Mouse (Mus musculus): ENCODE results near the gene Artn.
A peak's percentile ranks its signal among the peaks of the same experiment; 100 is the strongest.

The Artn gene

GRCm38 (mm10) chr4:117887920-117888319, 41.6 kb downstream of the Artn start:
- DNase-seq, result no peak

GRCm38 (mm10) chr4:117887133-117887532, 42.4 kb downstream of the Artn start, which contains the start of gene Atp6v0b:
Gene Atp6v0b (minus strand): TSS chr4:117887333.
- peak; percentile 94 for DNase-seq

- DNase-seq, result peak; percentile 37
Measured at GRCm38 (mm10) chr4:117886644-117887043, 42.9 kb downstream of the Artn start.

- no peak for DNase-seq
Measured at GRCm38 (mm10) chr4:117885994-117886393, 43.6 kb downstream of the Artn start.

GRCm38 (mm10) chr4:117885093-117885492, 44.5 kb downstream of the Artn start:
- no peak for DNase-seq

- DNase-seq, result no peak
Measured at GRCm38 (mm10) chr4:117884146-117884545, 45.4 kb downstream of the Artn start.

- DNase-seq, result no peak
Measured at GRCm38 (mm10) chr4:117882701-117883691, 46.6 kb downstream of the Artn start, which contains the start of gene B4galt2. Gene B4galt2 (minus strand): TSS chr4:117883487.

- no peak for DNase-seq
Measured at GRCm38 (mm10) chr4:117878703-117879102, 50.9 kb downstream of the Artn start.

- DNase-seq, result no peak
Measured at GRCm38 (mm10) chr4:117878301-117878700, 51.3 kb downstream of the Artn start.

All from kidney, adult 11 months (tissue).